Mouse (Mus musculus): Measurements from ENCODE around the gene Endog. TPM values are rescaled to one million over a fixed set of nuclear protein-coding genes. Genes with fewer than 3 reads are reported as not detected.

Gene Endog
- polyA plus RNA-seq, 1 experiment from 2014 or later, result 15.9 TPM

GRCm38 (mm10) chr2:30203439-30203838, 32.1 kb downstream of the Endog start:
- Histone ChIP-seq H3K9me3 (no peaks in the 10 kb centered on the region), H3K27ac (no peak overlapping the region), H3K4me3 (no peak overlapping the region), H3K27me3 (ENCODE audit: insufficient read depth, poor library complexity, severe bottlenecking) (no peaks in the 10 kb centered on the region), H3K36me3 (no peaks in the 10 kb centered on the region), H3K4me1 (replicated peaks) (peaks cover 23% of the 10 kb centered on the region)
- 77% methylated on average over 7 of the region's 7 CpGs for WGBS
- peak; percentile 25 for DNase-seq (ENCODE audit: low spot score)

- Histone ChIP-seq H3K4me3 (peak overlapping the region; percentile 80), H3K4me1 (replicated peaks) (peaks cover 23% of the 10 kb centered on the region), H3K27ac (peak overlapping the region; percentile 80), H3K9me3 (no peaks in the 10 kb centered on the region), H3K36me3 (no peaks in the 10 kb centered on the region), H3K27me3 (ENCODE audit: insufficient read depth, poor library complexity, severe bottlenecking) (no peaks in the 10 kb centered on the region)
- DNase-seq (ENCODE audit: low spot score), result no peak
- 6% methylated on average over 13 of the region's 13 CpGs for WGBS
Observed at GRCm38 (mm10) chr2:30205255-30205628, 33.9 kb downstream of the Endog start.

GRCm38 (mm10) chr2:30205629-30206357, 34.5 kb downstream of the Endog start, which contains the start of gene Kyat1:
Kyat1 (minus strand) TSS chr2:30205847.
- no peaks in the 10 kb centered on the region for H3K9me3 ChIP-seq
- peaks cover 23% of the 10 kb centered on the region for H3K4me1 ChIP-seq (replicated peaks)
- WGBS, result under 1% methylated on average over 44 of the region's 44 CpGs
- H3K36me3 ChIP-seq, result no peaks in the 10 kb centered on the region
- H3K27ac ChIP-seq, result peak within 1 kb of the TSS; percentile 80
- no peaks in the 10 kb centered on the region for H3K27me3 ChIP-seq (ENCODE audit: insufficient read depth, poor library complexity, severe bottlenecking)
- peak; percentile 94 for DNase-seq (ENCODE audit: low spot score)
- peak within 1 kb of the TSS; percentile 80 for H3K4me3 ChIP-seq

- 87% methylated on average over 4 of the region's 4 CpGs for WGBS
- Histone ChIP-seq H3K4me1 (replicated peaks) (peaks cover 23% of the 10 kb centered on the region), H3K27ac (no peak overlapping the region), H3K4me3 (no peak overlapping the region), H3K9me3 (no peaks in the 10 kb centered on the region), H3K36me3 (no peaks in the 10 kb centered on the region), H3K27me3 (ENCODE audit: insufficient read depth, poor library complexity, severe bottlenecking) (no peaks in the 10 kb centered on the region)
- no peak for DNase-seq (ENCODE audit: low spot score)
Observed at GRCm38 (mm10) chr2:30207401-30207800, 36.1 kb downstream of the Endog start.

- H3K4me3 ChIP-seq, result no peak overlapping the region
- peaks cover 23% of the 10 kb centered on the region for H3K4me1 ChIP-seq (replicated peaks)
- DNase-seq (ENCODE audit: low spot score), result no peak
- H3K36me3 ChIP-seq, result no peaks in the 10 kb centered on the region
- no peaks in the 10 kb centered on the region for H3K27me3 ChIP-seq (ENCODE audit: insufficient read depth, poor library complexity, severe bottlenecking)
- no peaks in the 10 kb centered on the region for H3K9me3 ChIP-seq
- WGBS, result 83% methylated on average over 5 of the region's 5 CpGs
- H3K27ac ChIP-seq, result no peak overlapping the region
Observed at GRCm38 (mm10) chr2:30207886-30208285, 36.6 kb downstream of the Endog start.

GRCm38 (mm10) chr2:30211408-30212168, 40.3 kb downstream of the Endog start:
- DNase-seq (ENCODE audit: low spot score), result no peak
- Histone ChIP-seq H3K27me3 (ENCODE audit: insufficient read depth, poor library complexity, severe bottlenecking) (no peaks in the 10 kb centered on the region), H3K4me1 (replicated peaks) (peaks cover 8% of the 10 kb centered on the region), H3K4me3 (no peak overlapping the region), H3K27ac (no peak overlapping the region), H3K36me3 (no peaks in the 10 kb centered on the region), H3K9me3 (no peaks in the 10 kb centered on the region)
- 69% methylated on average over 6 of the region's 6 CpGs for WGBS

- H3K36me3 ChIP-seq, result no peaks in the 10 kb centered on the region
- no peak for DNase-seq (ENCODE audit: low spot score)
- WGBS, result 80% methylated on average over 4 of the region's 4 CpGs
- no peaks in the 10 kb centered on the region for H3K27me3 ChIP-seq (ENCODE audit: insufficient read depth, poor library complexity, severe bottlenecking)
- H3K9me3 ChIP-seq, result no peaks in the 10 kb centered on the region
- H3K27ac ChIP-seq, result no peak overlapping the region
- no peak overlapping the region for H3K4me3 ChIP-seq
- 0 out of 2 replicates have a peak, but pooled peaks cover 2% of the 10 kb centered on the region for H3K4me1 ChIP-seq (replicated peaks)
Observed at GRCm38 (mm10) chr2:30212169-30212545, 40.9 kb downstream of the Endog start.

GRCm38 (mm10) chr2:30212951-30213350, 41.7 kb downstream of the Endog start:
- no peaks in the 10 kb centered on the region for H3K4me1 ChIP-seq (replicated peaks)
- 0 out of 2 replicates have a peak, but pooled peaks cover under 1% of the 10 kb centered on the region for H3K9me3 ChIP-seq
- H3K27me3 ChIP-seq (ENCODE audit: insufficient read depth, poor library complexity, severe bottlenecking), result no peaks in the 10 kb centered on the region
- no peak overlapping the region for H3K4me3 ChIP-seq
- H3K36me3 ChIP-seq, result no peaks in the 10 kb centered on the region
- no peak overlapping the region for H3K27ac ChIP-seq
- WGBS, result 96% methylated on average over 1 of the region's 1 CpGs
- no peak for DNase-seq (ENCODE audit: low spot score)

- Histone ChIP-seq H3K4me1 (replicated peaks) (no peaks in the 10 kb centered on the region), H3K36me3 (no peaks in the 10 kb centered on the region), H3K27me3 (ENCODE audit: insufficient read depth, poor library complexity, severe bottlenecking) (no peaks in the 10 kb centered on the region), H3K27ac (no peak overlapping the region), H3K4me3 (no peak overlapping the region), H3K9me3 (0 out of 2 replicates have a peak, but pooled peaks cover 3% of the 10 kb centered on the region)
- WGBS, result 89% methylated on average over 3 of the region's 3 CpGs
- no peak for DNase-seq (ENCODE audit: low spot score)
Observed at GRCm38 (mm10) chr2:30214745-30215144, 43.5 kb downstream of the Endog start.

GRCm38 (mm10) chr2:30215493-30215892, 44.2 kb downstream of the Endog start:
- DNase-seq (ENCODE audit: low spot score), result no peak
- no peaks in the 10 kb centered on the region for H3K27me3 ChIP-seq (ENCODE audit: insufficient read depth, poor library complexity, severe bottlenecking)
- H3K4me3 ChIP-seq, result no peak overlapping the region
- H3K9me3 ChIP-seq, result 0 out of 2 replicates have a peak, but pooled peaks cover 3% of the 10 kb centered on the region
- no peak overlapping the region for H3K27ac ChIP-seq
- H3K4me1 ChIP-seq (replicated peaks), result no peaks in the 10 kb centered on the region
- H3K36me3 ChIP-seq, result no peaks in the 10 kb centered on the region
- WGBS, result 83% methylated on average over 6 of the region's 6 CpGs

- no peak for DNase-seq (ENCODE audit: low spot score)
- 94% methylated on average over 5 of the region's 5 CpGs for WGBS
- H3K4me3 ChIP-seq, result no peak overlapping the region
- H3K36me3 ChIP-seq, result no peaks in the 10 kb centered on the region
- no peaks in the 10 kb centered on the region for H3K27me3 ChIP-seq (ENCODE audit: insufficient read depth, poor library complexity, severe bottlenecking)
- 0 out of 2 replicates have a peak, but pooled peaks cover 3% of the 10 kb centered on the region for H3K9me3 ChIP-seq
- no peak overlapping the region for H3K27ac ChIP-seq
- H3K4me1 ChIP-seq (replicated peaks), result no peaks in the 10 kb centered on the region
Observed at GRCm38 (mm10) chr2:30216293-30216692, 45.0 kb downstream of the Endog start.
